Mouse (Mus musculus) ES-Bruce4 (cell line): Measurements from ENCODE around the gene Prkar1a. TPM values are rescaled to one million over a fixed set of nuclear protein-coding genes. Genes with fewer than 3 reads are reported as not detected.

Source experiments
- H3K27ac ChIP-seq: 2 replicates; pipeline ENCODE4 v1.5.1; 2012; ENCODE audit warnings: low read length, inconsistent platforms; ENCODE audit not compliant: insufficient read depth
- H3K27me3 ChIP-seq: 2 replicates; pipeline ENCODE4 v1.6.1; 2012; ENCODE audit warnings: mild to moderate bottlenecking, low read length, inconsistent platforms; ENCODE audit not compliant: control insufficient read depth, poor library complexity, insufficient read depth, severe bottlenecking
- H3K36me3 ChIP-seq: 2 replicates; pipeline ENCODE4 v1.6.1; 2012; ENCODE audit warnings: inconsistent platforms, mild to moderate bottlenecking, low read length, moderate library complexity; ENCODE audit not compliant: control insufficient read depth, poor library complexity, insufficient read depth, severe bottlenecking
- H3K4me1 ChIP-seq: one replicate; pipeline ENCODE4 v1.8.1; 2011; ENCODE audit warnings: low read length; ENCODE audit not compliant: control insufficient read depth, insufficient read depth
- H3K4me3 ChIP-seq: 2 replicates; pipeline ENCODE4 v1.5.1; 2011; ENCODE audit warnings: low read depth, mild to moderate bottlenecking, low read length
- H3K9ac ChIP-seq: 2 replicates; pipeline ENCODE4 v1.6.1; 2012; ENCODE audit warnings: low read depth, mild to moderate bottlenecking, inconsistent platforms; ENCODE audit not compliant: poor library complexity, severe bottlenecking
- H3K9me3 ChIP-seq: replicated peaks from 2 replicates; pipeline ENCODE4 v1.6.1; 2012; ENCODE audit warnings: mild to moderate bottlenecking, low read length, inconsistent platforms; ENCODE audit not compliant: control insufficient read depth, poor library complexity, insufficient read depth, severe bottlenecking
- CTCF ChIP-seq: IDR thresholded peaks from one replicate; pipeline ENCODE4 v1.8.1; 2011; ENCODE audit warnings: low read depth, low read length
- EP300 ChIP-seq: IDR thresholded peaks from 2 replicates; pipeline ENCODE4 v1.6.1; 2011; ENCODE audit warnings: low read depth, low read length; ENCODE audit not compliant: insufficient read depth
- POLR2A ChIP-seq: IDR thresholded peaks from one replicate; pipeline ENCODE4 v1.8.1; 2011; ENCODE audit warnings: low read length; ENCODE audit not compliant: insufficient read depth
- polyA plus RNA-seq: library from polyadenylated mRNA; stranded (reverse); fragments of >200 nt; gene quantifications from 2 replicates; pipeline ENCODE4 v1.2.4, GENCODE M21; 2011; ENCODE audit warnings: low read depth; ENCODE audit not compliant: missing spikeins, insufficient read depth, insufficient read length

Prkar1a gene
- polyA plus RNA-seq, 1 experiment = 98.3 TPM

- H3K27ac ChIP-seq = no peak overlapping the region
- H3K4me1 ChIP-seq = no peaks in the 10 kb centered on the region
- H3K36me3 ChIP-seq = no peaks in the 10 kb centered on the region
- no peak overlapping the region for H3K9ac ChIP-seq
- TF ChIP-seq POLR2A (no peak), CTCF (no peak), EP300 (no peak)
- H3K9me3 ChIP-seq = no peaks in the 10 kb centered on the region
- H3K27me3 ChIP-seq = no peaks in the 10 kb centered on the region
- no peak overlapping the region for H3K4me3 ChIP-seq
Measured at GRCm38 (mm10) chr11:109680934-109681333, 31.7 kb downstream of the Prkar1a start.

DNA sequence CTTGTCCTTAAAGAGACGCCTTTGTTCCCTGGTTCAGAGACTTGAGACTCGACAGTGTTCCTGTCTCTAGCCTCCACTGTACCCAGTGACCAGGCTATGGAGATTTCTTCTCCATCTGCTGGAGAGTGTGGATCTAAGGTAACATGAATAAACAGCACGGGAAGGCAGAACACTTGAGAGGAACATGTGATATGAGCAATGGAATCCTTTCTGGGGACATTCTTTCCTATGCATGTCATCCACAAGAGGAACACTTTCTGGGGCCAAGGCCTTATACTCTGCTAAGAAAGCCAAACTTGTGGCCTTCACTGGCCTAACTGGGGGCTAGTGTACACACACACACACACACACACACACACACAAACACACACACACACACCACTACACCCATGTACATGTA lies 32.4 kb downstream of the Prkar1a start:
- Histone ChIP-seq H3K36me3 (no peaks in the 10 kb centered on the region), H3K9ac (no peak overlapping the region), H3K4me3 (no peak overlapping the region), H3K9me3 (no peaks in the 10 kb centered on the region), H3K27me3 (no peaks in the 10 kb centered on the region), H3K27ac (no peak overlapping the region), H3K4me1 (no peaks in the 10 kb centered on the region)
- no peak for TF ChIP-seq POLR2A
- no peak for TF ChIP-seq EP300
- TF ChIP-seq CTCF = no peak

GRCm38 (mm10) chr11:109682221-109682620 lies 33.0 kb downstream of the Prkar1a start:
- no peaks in the 10 kb centered on the region for H3K27me3 ChIP-seq
- no peak overlapping the region for H3K9ac ChIP-seq
- no peak for TF ChIP-seq CTCF
- TF ChIP-seq POLR2A = no peak
- no peak for TF ChIP-seq EP300
- no peak overlapping the region for H3K4me3 ChIP-seq
- no peak overlapping the region for H3K27ac ChIP-seq
- H3K36me3 ChIP-seq = no peaks in the 10 kb centered on the region
- no peaks in the 10 kb centered on the region for H3K9me3 ChIP-seq
- H3K4me1 ChIP-seq = no peaks in the 10 kb centered on the region

DNA sequence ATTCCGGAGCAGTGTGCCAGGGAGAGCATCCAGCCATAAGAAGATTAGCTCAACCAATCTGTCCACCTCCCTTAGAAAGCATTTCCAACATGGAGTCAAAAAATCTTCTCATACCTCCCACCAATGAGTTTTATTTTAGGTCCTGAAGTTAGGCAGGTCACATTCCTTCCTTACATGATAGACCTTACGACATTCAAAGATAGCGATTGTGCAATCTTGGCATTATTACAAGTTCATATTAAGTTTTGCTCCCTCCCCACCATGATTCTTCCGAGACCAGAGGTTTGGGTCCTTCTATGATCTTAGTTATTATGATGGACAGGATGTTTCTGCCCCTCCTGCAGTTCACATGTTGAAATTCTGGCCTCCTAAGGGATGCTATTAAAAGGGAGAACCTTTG lies 40.3 kb downstream of the Prkar1a start:
- no peak overlapping the region for H3K4me3 ChIP-seq
- H3K9me3 ChIP-seq = no peaks in the 10 kb centered on the region
- H3K27me3 ChIP-seq = no peaks in the 10 kb centered on the region
- no peaks in the 10 kb centered on the region for H3K36me3 ChIP-seq
- no peak overlapping the region for H3K9ac ChIP-seq
- no peak for TF ChIP-seq POLR2A
- TF ChIP-seq CTCF = no peak
- TF ChIP-seq EP300 = no peak
- H3K27ac ChIP-seq = no peak overlapping the region
- H3K4me1 ChIP-seq = no peaks in the 10 kb centered on the region

DNA sequence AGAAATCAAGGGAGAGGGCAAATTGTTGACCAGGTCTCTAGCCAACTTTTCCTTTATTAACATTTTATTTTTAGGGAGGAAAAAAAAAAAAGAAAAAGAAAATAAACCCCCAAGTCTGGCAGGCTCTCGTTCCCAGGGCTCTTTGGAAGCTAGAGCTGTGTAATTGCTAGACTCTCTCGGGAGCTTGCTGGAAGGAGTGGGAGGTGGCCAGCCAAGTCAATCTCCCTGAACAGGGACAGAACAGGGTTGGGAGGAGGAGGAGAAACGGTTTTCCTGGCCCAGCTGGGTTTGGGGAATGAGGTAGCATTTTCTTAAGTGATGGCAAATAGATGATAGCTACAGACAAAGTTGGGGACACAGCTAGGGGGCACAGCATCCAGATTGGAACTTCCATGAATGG lies 43.5 kb downstream of the Prkar1a start:
- Histone ChIP-seq H3K27me3 (no peaks in the 10 kb centered on the region), H3K27ac (no peak overlapping the region)

GRCm38 (mm10) chr11:109696519-109696918 lies 47.3 kb downstream of the Prkar1a start:
- Histone ChIP-seq H3K36me3 (no peaks in the 10 kb centered on the region), H3K27me3 (no peaks in the 10 kb centered on the region), H3K9ac (no peak overlapping the region), H3K4me3 (no peak overlapping the region), H3K27ac (no peak overlapping the region), H3K4me1 (no peaks in the 10 kb centered on the region), H3K9me3 (no peaks in the 10 kb centered on the region)
- TF ChIP-seq EP300 = no peak
- no peak for TF ChIP-seq CTCF
- TF ChIP-seq POLR2A = no peak

More for the DNA sequence above, 43.5 kb downstream of the Prkar1a start:
- Histone ChIP-seq H3K4me1 (no peaks in the 10 kb centered on the region), H3K9ac (no peak overlapping the region), H3K4me3 (no peak overlapping the region), H3K36me3 (no peaks in the 10 kb centered on the region), H3K9me3 (no peaks in the 10 kb centered on the region)
- TF ChIP-seq POLR2A (no peak), CTCF (no peak), EP300 (no peak)
